Mouse (Mus musculus) adrenal gland, postnatal 14 days (tissue): ENCODE measurements around the gene Hmgn3. TPM values are rescaled to one million over a fixed set of nuclear protein-coding genes. Genes with fewer than 3 reads are reported as not detected.
"Not testable (repeated sequence)": the region's sequence is repeated elsewhere in the genome, so short reads cannot be mapped to it uniquely, and the experiment has no call there.

Experiments
- DNase-seq: peaks from one replicate; pipeline ENCODE4 v3.0.0; 2021; ENCODE audit warnings: mixed read lengths
- long read RNA-seq, 2 experiments: library from polyadenylated mRNA; stranded (forward); transcript quantifications; one replicate each; pipeline ENCODE4 v2.0.0; 2021
- total RNA-seq: library from RNA; stranded (reverse); gene quantifications from 2 replicates; pipeline ENCODE4 v1.2.3, GENCODE M21; 2021

Hmgn3 gene
- 102 and 131 TPM in 2 replicates for total RNA-seq
- long read RNA-seq, experiment 1, transcript Hmgn3-202 (6 exons, 983 nt): minor isoform, 46 of 219 reads
- long read RNA-seq, experiment 1, transcript Hmgn3-208 (2 exons, 560 nt): minor isoform, 21 of 219 reads
- long read RNA-seq, experiment 1, transcript Hmgn3-201 (6 exons, 862 nt): major isoform, 65 of 219 reads
- long read RNA-seq, experiment 1, transcript Hmgn3-203 (5 exons, 1,391 nt): minor isoform, 48 of 219 reads
- long read RNA-seq, experiment 1, partial matches to known transcripts: 20 of 219 reads
- long read RNA-seq, experiment 1, other reads (novel, unspliced or antisense): 17 of 219 reads
- long read RNA-seq, experiment 2, transcript Hmgn3-203 (5 exons, 1,391 nt): minor isoform, 36 of 174 reads
- long read RNA-seq, experiment 2, transcript Hmgn3-208 (2 exons, 560 nt): minor isoform, 25 of 174 reads
- long read RNA-seq, experiment 2, transcript Hmgn3-201 (6 exons, 862 nt): major isoform, 58 of 174 reads
- long read RNA-seq, experiment 2, transcript Hmgn3-202 (6 exons, 983 nt): minor isoform, 35 of 174 reads
- long read RNA-seq, experiment 2, partial matches to known transcripts: 11 of 174 reads
- long read RNA-seq, experiment 2, other reads (novel, unspliced or antisense): 9 of 174 reads

DNA sequence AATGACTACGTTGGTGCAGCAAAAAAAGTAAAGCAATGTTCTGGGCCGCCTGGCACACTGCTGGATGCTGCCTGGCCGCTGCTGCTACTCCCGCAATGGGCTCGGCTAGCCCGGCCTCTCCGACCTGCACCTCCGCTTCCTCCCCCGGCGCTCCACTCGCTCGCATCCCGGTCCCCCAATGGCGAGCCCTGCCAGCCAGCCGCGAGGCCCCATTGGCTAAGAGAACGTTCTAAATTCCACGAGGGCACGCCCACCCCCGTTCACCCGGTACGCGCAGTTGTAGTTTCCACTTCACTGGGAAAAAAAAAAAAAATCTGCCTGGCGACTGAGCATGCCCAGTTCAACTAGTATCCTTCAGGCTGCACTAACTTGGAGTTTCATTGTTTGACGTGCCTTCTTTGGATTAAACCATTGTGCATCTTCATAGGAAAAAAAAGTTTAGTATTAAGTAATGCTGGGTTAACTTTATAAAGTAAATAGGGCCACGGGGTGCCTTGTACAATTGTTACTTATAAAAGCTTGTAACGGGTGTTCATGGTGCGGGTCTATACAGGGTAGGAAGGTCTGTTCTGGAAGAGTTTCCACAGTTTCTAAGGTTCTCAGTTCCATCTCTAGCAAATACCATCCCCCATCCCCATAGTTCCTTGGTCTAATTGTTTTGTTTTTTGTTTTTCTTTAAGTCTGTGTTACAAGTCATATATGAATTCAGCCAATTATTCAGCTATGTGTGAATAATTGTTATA, at the start of gene Hmgn3:
Gene Hmgn3 (minus strand): TSS at position 240 of the 743 bp plus-strand sequence.
- DNase-seq: peak; percentile 96

DNA sequence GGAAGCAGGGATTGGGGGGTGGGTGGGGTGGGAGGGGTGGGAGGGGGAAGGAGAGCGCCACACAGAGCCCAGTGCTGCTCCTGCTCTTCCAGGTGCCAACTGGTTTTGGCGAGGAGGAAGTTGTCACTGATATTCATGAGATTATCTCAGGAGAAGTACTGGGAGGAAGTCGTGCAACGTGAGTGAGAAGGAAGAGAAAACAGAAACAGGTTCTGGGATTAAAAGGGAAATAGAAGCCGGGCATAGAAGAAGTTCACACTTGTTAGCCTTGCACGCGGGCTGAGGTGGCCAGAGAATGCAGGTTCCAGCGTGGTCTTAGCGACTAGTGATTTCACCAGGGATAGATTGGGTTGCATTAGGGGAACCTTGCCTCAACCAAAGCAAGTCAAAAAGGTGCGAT, 49.3 kb upstream of the Hmgn3 start:
- no peak for DNase-seq

DNA sequence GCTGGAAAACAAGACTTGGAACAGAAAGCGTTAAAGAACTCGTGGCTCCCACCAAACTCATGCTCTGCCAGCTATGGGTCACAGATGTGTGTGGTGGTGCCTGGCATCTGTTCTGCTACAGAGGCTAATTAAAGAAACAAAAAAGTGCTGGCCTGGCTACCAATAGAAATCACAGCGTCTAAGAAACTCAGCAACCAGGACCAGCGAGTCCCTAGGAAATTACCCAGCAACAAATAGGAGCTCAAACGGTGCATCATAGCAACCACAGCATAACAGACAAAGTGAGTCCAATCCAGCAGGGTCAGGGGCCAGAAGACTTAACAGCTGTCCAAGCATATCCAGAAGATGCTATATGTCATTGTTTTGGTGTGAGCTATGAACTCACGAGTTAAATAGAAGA, 48.5 kb upstream of the Hmgn3 start:
- DNase-seq: no peak

DNA sequence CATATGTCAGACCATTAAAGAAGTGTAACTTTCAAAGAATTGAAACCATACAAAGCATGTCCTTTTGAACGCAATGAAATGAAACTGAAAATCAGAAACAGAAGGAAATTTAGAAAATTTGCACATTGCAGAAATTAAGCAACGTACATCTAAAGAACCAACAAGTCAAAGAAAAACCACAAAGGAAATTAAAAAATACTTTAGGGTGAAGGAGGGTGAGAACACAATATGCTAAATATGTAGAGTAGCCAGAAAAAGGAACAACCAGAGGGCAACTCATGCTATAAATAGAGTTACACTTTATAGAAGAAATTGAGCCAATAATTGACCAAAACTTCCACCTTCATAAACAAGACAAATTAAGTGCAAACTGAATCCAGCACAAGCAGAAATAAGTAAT, 41.3 kb upstream of the Hmgn3 start:
- no peak for DNase-seq

DNA sequence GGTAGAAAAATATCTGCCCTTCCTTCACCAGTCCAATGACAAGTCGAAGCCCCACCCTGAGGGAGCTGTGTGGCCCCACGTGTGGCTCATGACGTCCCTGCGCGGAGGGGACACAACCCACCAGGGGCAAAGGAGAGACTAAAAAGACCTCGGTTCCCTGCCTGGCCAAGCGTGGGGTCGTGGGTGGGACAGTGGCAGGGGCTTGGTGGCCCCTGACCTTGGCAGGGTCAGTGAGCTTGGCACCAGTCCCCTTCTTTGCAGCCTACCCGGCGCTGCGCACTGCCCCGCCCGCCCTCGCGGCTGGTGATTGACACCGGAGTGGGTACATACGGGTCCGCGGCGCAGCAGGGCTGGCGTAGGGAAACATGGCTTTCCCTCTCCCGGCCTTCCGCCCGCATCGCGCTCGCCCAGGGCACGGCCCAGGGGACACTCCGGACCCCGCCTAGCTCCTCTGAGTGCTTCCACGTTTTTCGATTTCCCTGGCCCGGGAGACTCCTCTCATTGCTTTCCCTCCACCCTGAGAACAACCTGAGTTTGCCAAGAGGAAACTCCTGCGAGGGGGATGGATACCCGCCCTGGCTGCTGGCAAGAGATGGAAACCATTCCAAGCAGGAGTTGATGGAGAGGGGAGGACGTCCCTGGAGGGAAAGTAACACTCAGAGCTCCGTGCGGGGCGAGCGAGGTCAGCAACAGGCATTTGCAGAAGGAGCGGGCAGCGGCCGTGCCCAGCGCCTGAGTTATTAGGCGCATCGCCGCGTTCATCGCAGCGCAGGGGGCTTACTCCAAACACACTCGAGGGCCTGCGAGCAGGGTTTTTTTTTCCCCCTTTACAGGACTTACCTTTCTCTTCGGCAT, 667 bp downstream of the Hmgn3 start:
- DNase-seq: peak; percentile 81

DNA sequence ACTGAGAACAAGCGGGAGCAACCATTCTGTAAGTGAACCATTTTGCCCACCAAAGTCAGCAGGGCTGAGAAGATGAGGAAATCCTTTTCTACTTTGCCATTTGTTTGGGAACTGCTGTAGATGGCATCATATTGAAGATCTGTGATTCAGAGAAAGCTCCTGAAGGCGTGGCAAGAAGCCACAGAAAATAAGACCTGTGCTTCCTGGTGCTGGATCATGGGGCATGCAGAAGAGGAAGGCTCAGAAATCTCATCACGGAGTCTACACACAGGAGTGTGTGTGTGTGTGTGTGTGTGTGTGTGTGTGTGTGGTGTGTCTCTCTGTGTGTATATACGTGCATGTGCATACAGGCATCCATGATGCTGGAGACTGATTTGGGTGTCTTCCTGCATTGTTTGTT, 16.7 kb downstream of the Hmgn3 start:
- DNase-seq: no peak

DNA sequence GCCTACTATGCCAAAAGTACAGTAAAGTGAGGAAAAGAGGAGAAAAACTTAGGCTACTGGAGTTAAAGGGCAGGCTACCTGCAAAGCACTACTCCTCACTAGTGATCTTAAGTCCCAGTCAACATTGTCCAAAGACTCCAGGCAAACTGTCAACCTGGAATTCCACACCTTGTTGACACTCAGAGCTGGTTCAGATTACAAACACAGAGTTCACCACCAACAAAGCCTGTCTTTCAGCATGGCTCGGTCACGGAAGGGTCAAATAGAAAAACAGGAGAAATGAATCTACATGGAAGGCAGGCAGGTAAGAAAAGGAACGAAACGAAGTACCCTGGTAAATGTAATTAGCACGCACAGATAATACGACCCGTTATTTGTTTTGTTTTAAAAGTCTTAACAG, 18.6 kb downstream of the Hmgn3 start:
- DNase-seq: no peak

DNA sequence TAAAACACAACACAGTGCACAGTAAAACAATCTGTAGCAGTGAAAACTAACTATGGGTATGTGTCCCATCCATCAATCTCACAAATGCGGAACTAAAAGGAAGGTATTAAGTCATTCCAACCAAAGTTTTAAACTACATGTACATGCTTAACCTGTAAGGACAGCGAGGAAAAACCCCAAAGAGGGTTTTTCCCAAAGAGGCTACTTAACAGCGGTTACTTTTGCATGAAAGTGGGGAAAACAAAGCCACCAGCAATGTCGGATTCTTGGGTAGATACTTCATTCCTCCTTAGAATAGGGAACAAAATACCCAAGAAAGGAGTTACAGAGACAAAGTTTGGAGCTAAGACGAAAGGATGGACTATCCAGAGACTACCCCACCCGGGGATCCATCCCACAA, 20.0 kb downstream of the Hmgn3 start:
- not testable (repeated sequence) for DNase-seq

DNA sequence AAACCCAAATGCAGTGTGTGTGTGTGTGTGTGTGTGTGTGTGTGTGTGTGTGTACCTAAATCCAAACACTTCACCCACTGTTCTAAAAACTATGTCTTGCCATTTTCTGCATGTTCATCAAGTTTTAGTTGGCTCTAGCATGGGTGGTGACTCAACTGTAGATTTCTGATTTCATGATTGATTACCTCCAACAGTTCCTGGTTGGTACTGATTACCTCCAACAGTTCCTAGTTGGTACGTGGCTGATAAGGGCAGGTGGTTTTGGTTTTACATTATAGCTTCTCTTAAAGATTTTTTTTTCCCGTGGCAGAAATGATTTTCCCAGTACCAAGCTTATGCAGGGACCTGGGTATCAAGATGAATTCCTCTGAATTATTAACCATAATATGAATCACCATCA, 27.3 kb downstream of the Hmgn3 start:
- no peak for DNase-seq

DNA sequence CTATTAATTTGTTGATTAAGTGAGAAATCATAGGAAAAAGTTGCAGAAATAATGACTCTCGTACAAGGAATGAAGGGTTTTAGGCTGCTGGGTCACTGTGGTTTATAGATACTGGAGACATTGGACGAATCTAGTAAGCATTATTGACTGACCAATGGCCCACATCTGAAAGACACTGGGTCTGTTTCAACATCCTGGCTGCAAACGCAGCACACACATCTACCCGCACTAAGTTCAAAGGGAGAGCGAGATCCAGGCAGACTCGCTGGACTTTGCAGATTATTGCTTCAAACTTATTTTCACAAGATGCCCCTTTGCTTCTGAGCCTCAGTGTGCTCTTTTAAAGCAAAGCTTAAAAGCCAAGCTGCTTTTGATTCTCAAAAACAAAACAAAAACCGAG, 29.0 kb downstream of the Hmgn3 start:
- DNase-seq: no peak

DNA sequence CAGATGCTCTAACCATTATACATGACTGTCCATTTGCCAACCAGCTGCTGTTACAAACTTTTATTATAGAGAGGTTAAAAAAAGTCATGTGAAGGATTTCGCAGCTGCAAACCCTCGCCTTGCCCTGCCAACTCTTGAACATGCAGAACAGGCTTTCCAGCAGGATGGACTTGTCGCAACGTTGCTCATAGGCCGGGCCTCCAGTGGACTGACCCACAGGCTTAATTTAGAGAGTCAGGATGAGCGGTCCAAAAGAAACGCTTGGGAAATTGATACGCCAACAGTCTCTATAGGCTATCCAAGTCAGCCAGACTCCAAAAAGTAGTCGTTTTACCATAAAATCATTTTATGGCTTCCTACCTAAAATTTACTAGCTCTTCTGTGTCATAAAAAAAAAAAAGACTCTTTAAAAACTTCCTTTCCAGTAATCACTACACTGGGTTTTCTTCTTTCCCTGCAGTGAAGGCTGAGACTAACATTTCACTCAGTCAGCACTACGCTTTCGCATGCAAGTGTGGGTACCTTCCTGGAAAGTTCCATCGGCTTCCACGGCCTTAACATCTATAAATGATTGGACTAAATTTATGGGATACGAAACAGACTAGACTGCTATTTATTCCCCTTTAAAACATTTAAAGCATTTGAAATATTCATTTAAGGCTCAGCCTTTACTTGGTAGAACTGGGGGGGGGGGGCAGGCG, 29.6 kb downstream of the Hmgn3 start:
- DNase-seq: no peak

DNA sequence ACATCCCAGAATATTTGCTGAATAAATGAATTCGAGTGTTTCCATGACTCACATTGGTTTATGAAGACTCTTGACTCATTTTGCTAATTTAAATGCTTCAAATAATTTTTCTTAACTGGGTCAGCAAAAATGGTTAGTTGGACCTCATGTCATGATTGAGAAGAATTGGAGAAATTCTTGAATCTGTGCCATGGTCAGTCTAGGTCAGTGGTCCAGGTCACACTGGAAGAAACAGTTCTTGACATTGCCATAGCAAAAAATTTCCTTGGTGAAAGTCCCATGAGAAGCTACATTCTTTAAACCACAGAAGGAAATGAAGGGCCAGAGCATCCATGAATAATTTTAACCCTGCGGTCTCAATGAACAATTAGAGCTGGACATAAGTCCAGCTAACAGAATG, 30.8 kb downstream of the Hmgn3 start:
- no peak for DNase-seq

DNA sequence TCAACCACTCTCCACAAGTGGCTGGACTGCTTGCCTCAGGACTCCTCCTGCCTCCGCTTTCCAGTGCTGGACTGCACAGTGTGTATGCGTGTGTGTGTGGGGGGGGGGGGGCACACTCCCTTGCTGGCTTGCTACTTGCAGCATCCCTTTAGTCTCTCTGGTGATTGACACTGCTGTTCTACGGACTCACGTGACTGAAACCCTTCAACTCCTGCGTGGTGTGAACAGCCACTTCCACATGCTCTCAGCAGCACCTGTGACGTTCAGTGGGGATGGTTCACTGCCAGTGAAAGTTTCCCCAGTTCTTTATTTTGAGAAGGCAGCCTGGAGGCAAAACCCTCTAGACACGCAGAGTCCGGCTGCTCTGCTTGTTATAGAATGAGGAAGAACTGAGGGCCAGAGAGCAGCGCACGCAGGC, 32.7 kb downstream of the Hmgn3 start:
- DNase-seq: no peak

DNA sequence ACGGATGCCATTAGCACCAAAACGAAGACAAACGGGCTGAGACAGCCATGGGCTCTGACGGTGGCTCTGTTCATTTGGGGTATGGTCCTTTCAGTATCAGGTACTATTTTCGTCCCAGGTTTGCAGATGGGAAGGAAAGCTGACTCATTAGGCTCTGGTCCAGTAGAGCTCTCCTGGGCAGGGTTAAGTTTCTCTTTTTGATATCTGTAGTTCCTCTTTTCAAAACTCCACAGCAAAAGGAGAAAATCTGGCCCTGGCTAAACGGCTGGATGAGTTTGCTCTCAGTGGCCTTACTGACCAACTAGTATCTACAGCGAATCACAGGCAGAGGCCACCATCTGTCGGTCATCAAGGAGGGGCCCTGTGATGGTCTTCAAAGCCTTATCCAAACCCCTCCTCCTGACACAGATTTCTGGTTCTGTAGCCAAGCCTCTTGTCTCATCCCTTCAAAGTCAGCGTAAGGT, 34.1 kb downstream of the Hmgn3 start:
- no peak for DNase-seq

DNA sequence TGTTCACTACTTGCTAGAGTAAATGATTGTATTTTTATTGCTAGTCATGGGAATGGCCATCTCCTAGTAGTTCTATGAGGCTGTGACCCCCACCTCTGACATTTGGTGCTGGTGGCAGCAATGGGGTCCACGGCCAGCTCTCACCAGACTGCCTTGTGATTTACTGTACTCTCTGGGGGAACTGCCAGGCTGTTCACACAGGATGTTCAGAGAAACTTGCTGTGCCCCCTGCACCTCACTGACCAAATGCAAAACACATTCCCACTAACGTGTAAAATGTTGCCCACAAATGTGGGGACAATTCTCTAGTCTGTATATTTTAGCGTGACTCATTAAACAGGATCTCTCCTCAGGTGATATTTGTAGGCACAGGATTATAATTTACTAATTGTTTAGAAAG, 34.7 kb downstream of the Hmgn3 start:
- no peak for DNase-seq

DNA sequence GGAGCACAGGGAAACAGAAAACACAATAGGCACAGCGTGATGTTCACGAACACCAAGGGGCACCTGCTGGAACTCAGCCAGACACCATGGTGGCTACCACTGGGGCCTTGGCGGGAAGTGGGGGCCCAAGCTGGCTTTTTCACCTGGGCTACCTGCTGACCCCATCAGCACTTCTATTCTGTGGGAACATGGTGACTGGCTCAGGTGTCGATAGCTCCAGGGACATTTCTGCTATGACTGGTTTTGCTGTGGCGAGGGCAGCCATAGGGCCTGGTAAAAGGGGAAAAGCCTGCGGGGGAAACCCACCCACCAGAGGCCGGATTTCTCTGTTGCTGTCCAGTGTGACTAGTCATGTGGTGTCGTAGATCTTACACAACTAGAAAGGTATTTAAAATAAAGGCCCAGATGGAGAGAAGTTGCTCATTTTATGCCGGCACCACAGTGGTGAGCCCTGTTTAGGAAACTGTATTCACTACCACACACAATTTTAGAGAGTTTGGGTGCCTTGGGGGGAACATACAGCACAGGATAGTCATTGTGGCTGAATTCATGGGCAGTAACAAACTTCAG, 35.3 kb downstream of the Hmgn3 start:
- DNase-seq: no peak

DNA sequence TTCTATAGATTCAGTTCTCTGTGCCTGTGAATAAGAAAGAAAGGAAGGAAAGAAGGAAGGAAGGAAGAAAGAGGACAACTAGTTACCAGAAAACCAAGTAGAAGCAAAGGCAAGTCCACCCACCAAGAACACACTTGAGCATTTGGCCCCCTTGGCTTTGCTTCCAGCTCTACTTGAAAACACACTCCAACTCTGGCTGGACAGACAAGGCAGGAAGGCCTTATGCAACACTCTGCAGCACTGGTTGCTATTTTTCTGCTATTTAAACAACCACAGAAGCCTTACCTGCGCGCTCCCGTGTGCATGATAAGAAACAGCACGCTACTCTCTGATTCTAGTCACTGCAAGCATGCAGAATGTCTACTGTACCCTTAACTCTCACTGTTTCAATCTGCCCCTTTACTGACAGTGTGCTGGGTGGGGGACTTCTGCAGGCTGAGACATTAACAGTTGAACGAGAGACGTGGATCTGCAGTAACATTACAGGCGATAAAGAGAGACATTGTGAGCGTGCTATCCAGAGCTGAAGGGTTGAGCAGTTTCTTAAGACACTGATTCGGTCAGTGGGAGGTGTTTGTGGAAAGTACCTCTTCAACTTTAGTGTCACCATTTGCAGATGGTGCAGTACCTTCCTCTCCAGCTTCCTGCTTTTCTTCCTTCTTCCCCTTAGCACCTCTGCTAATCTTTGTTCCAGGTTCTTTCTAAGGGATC, 35.9 kb downstream of the Hmgn3 start:
- no peak for DNase-seq

DNA sequence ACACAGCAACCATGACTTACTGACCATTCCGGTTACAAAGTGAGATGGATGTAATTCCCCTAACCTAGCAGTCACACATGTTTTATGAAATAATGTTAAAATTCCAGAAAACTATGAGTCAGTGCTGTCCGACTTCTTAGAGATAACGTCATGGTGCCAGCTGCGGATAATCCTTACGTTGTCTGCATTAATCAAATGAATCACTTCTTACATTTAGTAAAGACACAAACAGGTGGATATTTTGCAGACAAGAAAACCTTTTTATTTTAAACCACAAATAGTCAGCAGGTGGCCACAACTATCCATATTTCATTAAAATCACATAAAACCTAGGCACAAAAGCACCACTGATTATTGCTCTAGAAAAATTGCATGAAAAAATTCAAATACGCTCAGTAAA, 36.8 kb downstream of the Hmgn3 start:
- no peak for DNase-seq

DNA sequence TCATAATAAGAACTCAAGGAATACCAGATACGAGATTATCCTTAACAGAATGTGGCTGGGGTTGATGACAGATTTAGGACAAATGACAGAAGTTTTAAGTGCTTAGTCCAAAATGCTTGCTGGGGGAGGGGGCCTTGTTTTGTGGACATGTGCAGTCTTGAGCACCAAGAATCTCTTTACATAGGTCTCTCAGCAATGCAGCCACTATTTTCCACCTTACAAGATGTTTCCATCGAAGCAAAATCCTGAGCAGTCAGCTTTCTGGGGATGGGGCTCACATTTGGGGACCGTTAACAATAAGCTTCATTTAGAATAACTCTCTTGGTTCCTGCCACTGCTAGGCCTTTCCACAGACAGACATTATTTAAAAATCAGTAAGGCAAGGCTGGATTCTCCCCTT, 37.7 kb downstream of the Hmgn3 start:
- DNase-seq: no peak

DNA sequence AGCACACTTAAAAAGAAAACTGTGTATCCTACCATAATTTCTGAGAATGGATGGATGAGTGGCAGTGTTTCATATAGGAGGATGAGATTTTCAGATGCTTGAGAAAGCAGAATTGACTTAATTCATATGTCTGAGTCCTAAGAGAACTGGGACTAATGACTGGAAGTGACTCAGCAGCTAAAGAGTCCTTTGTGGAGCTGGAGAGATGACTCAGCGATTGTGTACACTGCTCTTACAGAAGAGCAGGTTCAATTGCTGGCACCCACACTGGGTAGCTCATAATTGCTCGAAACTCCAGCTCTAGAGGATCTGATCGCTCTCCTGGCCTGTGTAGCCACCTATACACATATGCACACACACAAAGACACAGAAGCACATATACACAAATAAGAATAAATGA, 42.7 kb downstream of the Hmgn3 start:
- DNase-seq: peak; percentile 21

DNA sequence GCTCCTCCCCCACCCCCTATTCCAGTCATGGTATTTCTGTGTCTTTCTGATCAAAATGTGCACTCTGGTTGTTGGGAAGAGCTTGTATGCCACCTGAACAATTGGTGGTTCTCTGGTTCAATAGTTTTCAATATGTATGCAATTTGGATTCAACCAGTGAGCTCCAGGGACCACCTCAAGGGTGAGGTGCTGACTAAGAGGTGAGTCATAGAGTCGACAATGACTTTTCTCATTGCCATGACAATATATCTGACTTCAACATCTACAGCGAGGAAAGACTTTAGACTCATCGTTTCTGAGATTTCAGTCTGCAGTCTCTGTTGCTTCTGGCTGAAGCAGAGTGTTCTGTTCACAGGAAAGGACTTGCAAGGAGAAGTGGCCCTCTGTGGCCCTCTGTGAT, 44.8 kb downstream of the Hmgn3 start:
- DNase-seq: no peak
